Mouse (Mus musculus): ENCODE results near the gene Phactr2. TPM values are rescaled to one million over a fixed set of nuclear protein-coding genes. Genes with fewer than 3 reads are reported as not detected.

The Phactr2 gene
- polyA plus RNA-seq, 1 experiment, result 33.5 TPM

- 53% methylated on average over 5 of the region's 5 CpGs for WGBS
- no peak overlapping the region for H3K4me3 ChIP-seq (replicated peaks; ENCODE audit: extremely low read depth, low read depth, low read length)
- DNase-seq, result no peak
- TF ChIP-seq POLR2A (IDR thresholded peaks at IDR 0.05; ENCODE audit: borderline replicate concordance, extremely low read depth, low read depth, low read length) (no peak), CTCF (IDR thresholded peaks at IDR 0.05; ENCODE audit: insufficient read depth, low read length) (no peak)
- H3K4me1 ChIP-seq (ENCODE audit: control insufficient read depth, insufficient read depth, low read length), result no peaks in the 10 kb centered on the region
These were observed 127.5 kb downstream of the Phactr2 start for GRCm38 (mm10) chr10:13346609-13347290.

DNA sequence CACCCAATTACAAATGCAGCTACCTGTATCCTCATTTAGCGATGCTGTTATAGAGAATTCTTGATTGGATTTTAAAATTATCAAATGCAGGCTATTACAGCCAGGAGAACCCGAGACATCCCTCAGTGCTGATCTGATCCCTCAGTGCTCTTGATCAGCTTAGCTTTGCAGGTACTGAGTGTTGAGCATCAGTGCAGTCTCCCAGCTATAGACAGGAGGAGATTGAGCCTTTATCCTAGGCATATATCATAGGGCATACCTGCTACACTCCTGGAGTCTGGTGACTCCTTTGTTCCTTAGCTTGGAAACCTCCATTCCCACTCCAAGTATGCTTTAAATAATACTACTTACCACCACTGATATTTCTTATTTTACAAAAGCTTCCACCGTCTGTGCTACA lies 133.6 kb downstream of the Phactr2 start:
- DNase-seq, result no peak
- Histone ChIP-seq H3K4me1 (ENCODE audit: control insufficient read depth, insufficient read depth, low read length) (no peaks in the 10 kb centered on the region), H3K4me3 (replicated peaks; ENCODE audit: extremely low read depth, low read depth, low read length) (no peak overlapping the region)
- TF ChIP-seq POLR2A (IDR thresholded peaks at IDR 0.05; ENCODE audit: borderline replicate concordance, extremely low read depth, low read depth, low read length) (no peak), CTCF (IDR thresholded peaks at IDR 0.05; ENCODE audit: insufficient read depth, low read length) (no peak)
- WGBS, result 90% methylated on average over 3 of the region's 3 CpGs

- no peak for TF ChIP-seq CTCF (IDR thresholded peaks at IDR 0.05; ENCODE audit: insufficient read depth, low read length)
- no peak for DNase-seq
- no peaks in the 10 kb centered on the region for H3K4me1 ChIP-seq (ENCODE audit: control insufficient read depth, insufficient read depth, low read length)
- 72% methylated on average over 4 of the region's 4 CpGs for WGBS
- no peak overlapping the region for H3K4me3 ChIP-seq (replicated peaks; ENCODE audit: extremely low read depth, low read depth, low read length)
These were observed 137.2 kb downstream of the Phactr2 start for GRCm38 (mm10) chr10:13336964-13337363.

- 76% methylated on average over 6 of the region's 6 CpGs for WGBS
- H3K4me1 ChIP-seq (ENCODE audit: control insufficient read depth, insufficient read depth, low read length), result no peaks in the 10 kb centered on the region
- H3K4me3 ChIP-seq (replicated peaks; ENCODE audit: extremely low read depth, low read depth, low read length), result no peak overlapping the region
- DNase-seq, result no peak
- TF ChIP-seq POLR2A (IDR thresholded peaks at IDR 0.05; ENCODE audit: borderline replicate concordance, extremely low read depth, low read depth, low read length), result no peak
- no peak for TF ChIP-seq CTCF (IDR thresholded peaks at IDR 0.05; ENCODE audit: insufficient read depth, low read length)
These were observed 138.4 kb downstream of the Phactr2 start for GRCm38 (mm10) chr10:13335814-13336213.

DNA sequence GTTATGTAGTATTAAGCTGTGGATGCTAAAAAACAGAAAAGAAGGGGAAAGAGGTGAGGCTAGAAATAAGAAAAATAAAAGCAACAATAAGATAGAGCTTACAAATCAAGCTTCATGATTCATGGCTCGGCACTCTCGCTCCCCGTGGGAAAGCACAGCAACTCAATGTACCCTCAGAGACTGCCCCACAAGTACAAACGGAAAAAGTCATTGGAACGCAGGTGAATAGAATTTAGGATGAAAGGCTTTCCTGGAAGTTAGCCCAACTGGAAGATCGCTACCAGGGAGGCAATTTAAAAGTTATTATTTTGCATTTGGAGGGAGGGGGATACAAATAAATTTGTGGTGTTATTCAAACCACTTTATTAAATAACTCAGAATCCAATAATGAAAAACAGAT lies 138.9 kb downstream of the Phactr2 start:
- no peak for DNase-seq
- H3K4me1 ChIP-seq (ENCODE audit: control insufficient read depth, insufficient read depth, low read length), result no peaks in the 10 kb centered on the region
- no peak for TF ChIP-seq POLR2A (IDR thresholded peaks at IDR 0.05; ENCODE audit: borderline replicate concordance, extremely low read depth, low read depth, low read length)
- no peak for TF ChIP-seq CTCF (IDR thresholded peaks at IDR 0.05; ENCODE audit: insufficient read depth, low read length)
- 74% methylated on average over 6 of the region's 6 CpGs for WGBS
- H3K4me3 ChIP-seq (replicated peaks; ENCODE audit: extremely low read depth, low read depth, low read length), result no peak overlapping the region

GRCm38 (mm10) chr10:13333781-13334180 lies 140.4 kb downstream of the Phactr2 start:
- no peak for DNase-seq
- 94% methylated on average over 2 of the region's 2 CpGs for WGBS
- TF ChIP-seq CTCF (IDR thresholded peaks at IDR 0.05; ENCODE audit: insufficient read depth, low read length) (no peak), POLR2A (IDR thresholded peaks at IDR 0.05; ENCODE audit: borderline replicate concordance, extremely low read depth, low read depth, low read length) (no peak)
- Histone ChIP-seq H3K4me1 (ENCODE audit: control insufficient read depth, insufficient read depth, low read length) (no peaks in the 10 kb centered on the region), H3K4me3 (replicated peaks; ENCODE audit: extremely low read depth, low read depth, low read length) (no peak overlapping the region)

DNA sequence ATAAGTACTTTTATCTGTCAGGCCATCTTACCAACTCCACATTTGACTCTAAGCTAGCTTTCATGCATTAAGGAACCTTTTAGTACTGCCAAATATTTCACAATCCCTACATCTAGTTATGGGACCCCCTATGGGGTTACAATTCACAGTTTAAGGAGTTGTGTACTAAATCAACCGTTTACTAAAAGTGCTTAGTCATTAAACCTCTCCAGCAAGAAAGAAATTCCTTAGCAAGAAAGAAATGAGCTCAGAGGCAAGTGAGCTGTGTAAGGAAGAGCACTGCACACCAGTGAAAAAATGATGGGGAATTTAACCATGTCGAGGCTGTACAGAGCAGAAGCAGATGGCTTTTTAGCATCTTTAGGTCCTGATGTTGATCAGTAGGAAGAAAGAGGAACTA lies 141.2 kb downstream of the Phactr2 start:
- TF ChIP-seq POLR2A (IDR thresholded peaks at IDR 0.05; ENCODE audit: borderline replicate concordance, extremely low read depth, low read depth, low read length) (no peak), CTCF (IDR thresholded peaks at IDR 0.05; ENCODE audit: insufficient read depth, low read length) (no peak)
- no peak overlapping the region for H3K4me3 ChIP-seq (replicated peaks; ENCODE audit: extremely low read depth, low read depth, low read length)
- 54% methylated on average over 2 of the region's 2 CpGs for WGBS
- H3K4me1 ChIP-seq (ENCODE audit: control insufficient read depth, insufficient read depth, low read length), result no peaks in the 10 kb centered on the region; the same call in 1 of the 2 replicates
- no peak for DNase-seq

GRCm38 (mm10) chr10:13331405-13332032 lies 142.7 kb downstream of the Phactr2 start:
- Histone ChIP-seq H3K4me1 (ENCODE audit: control insufficient read depth, insufficient read depth, low read length) (no peaks in the 10 kb centered on the region; the same call in 1 of the 2 replicates), H3K4me3 (replicated peaks; ENCODE audit: extremely low read depth, low read depth, low read length) (no peak overlapping the region)
- no peak for TF ChIP-seq CTCF (IDR thresholded peaks at IDR 0.05; ENCODE audit: insufficient read depth, low read length)
- no peak for TF ChIP-seq POLR2A (IDR thresholded peaks at IDR 0.05; ENCODE audit: borderline replicate concordance, extremely low read depth, low read depth, low read length)
- 42% methylated on average over 4 of the region's 4 CpGs for WGBS
- no peak for DNase-seq

GRCm38 (mm10) chr10:13328602-13329001 lies 145.6 kb downstream of the Phactr2 start:
- DNase-seq, result no peak
- 56% methylated on average over 3 of the region's 3 CpGs for WGBS
- Histone ChIP-seq H3K4me3 (replicated peaks; ENCODE audit: extremely low read depth, low read depth, low read length) (no peak overlapping the region), H3K4me1 (ENCODE audit: control insufficient read depth, insufficient read depth, low read length) (peaks cover 3% of the 10 kb centered on the region)
- no peak for TF ChIP-seq CTCF (IDR thresholded peaks at IDR 0.05; ENCODE audit: insufficient read depth, low read length)
- TF ChIP-seq POLR2A (IDR thresholded peaks at IDR 0.05; ENCODE audit: borderline replicate concordance, extremely low read depth, low read depth, low read length), result no peak
